Mouse (Mus musculus) v-Abl transformed pro-B cells (cell line): ENCODE results near the gene Ankrd34c.

Experiments
- in situ Hi-C, 2 experiments: fragments of 400-800 bp; cut with MboI; formaldehyde crosslinking; loops; one replicate each; pipeline ENCODE4 v1.15.1; 2025; ENCODE audit not compliant: unreplicated experiment in 2 of 2

The Ankrd34c gene

GRCm38 (mm10) chr9:89687503-89688226, 50.6 kb downstream of the Ankrd34c start:
- in situ Hi-C loops: loop anchor here (5.0 to 25.0 kb wide), 5 partner anchors 473 to 1443 kb away; partner anchors contain the start of genes Mthfs (in 1 of the 2), Mthfsl (in 1 of the 2) and Zfp949 (in 1 of the 2)

- in situ Hi-C loops: loop anchor here (5.0 to 25.0 kb wide), 5 partner anchors 471 to 1441 kb away; partner anchors contain the start of genes Mthfs (in 1 of the 2), Mthfsl (in 1 of the 2) and Zfp949 (in 1 of the 2)
These were observed 52.0 kb downstream of the Ankrd34c start for GRCm38 (mm10) chr9:89686262-89686661.

- in situ Hi-C loops: loop anchor here (10.0 to 25.0 kb wide), 5 partner anchors 474 to 1444 kb away; partner anchors contain the start of gene Mthfsl (in 1 of the 2)
These were observed 59.3 kb downstream of the Ankrd34c start for GRCm38 (mm10) chr9:89678974-89679373.
